Mouse (Mus musculus): Measurements from ENCODE around the gene Ubr7.

DNA sequence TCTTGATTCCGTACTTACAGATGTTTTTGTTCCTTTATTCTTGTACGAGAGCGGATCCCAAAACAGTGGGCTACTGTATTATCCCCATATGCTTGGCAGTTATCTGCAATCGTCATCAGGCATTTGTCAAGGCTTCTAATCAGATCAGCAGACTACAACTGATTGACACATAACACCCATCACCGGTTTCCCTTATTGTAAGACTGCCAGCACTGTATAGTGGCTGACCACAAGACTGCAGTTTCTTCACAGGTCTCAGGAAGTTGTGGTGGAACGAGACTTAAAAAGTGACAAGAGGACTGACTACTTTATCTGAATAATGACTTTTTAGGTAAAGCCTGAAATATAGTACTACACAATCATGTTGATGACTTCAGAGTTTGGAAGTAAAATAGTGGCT is 12.9 kb upstream of the Ubr7 start:
- TF ChIP-seq POLR2A (IDR thresholded peaks at IDR 0.05; ENCODE audit: control insufficient read depth, extremely low read depth, insufficient read depth, low read length, poor library complexity) (no peak), CTCF (IDR thresholded peaks at IDR 0.05; ENCODE audit: borderline replicate concordance, control insufficient read depth, extremely low read depth, insufficient read depth, low read length, poor library complexity) (no peak)
